Mouse (Mus musculus): ENCODE results near the gene Gpc3.

Gene Gpc3

DNA sequence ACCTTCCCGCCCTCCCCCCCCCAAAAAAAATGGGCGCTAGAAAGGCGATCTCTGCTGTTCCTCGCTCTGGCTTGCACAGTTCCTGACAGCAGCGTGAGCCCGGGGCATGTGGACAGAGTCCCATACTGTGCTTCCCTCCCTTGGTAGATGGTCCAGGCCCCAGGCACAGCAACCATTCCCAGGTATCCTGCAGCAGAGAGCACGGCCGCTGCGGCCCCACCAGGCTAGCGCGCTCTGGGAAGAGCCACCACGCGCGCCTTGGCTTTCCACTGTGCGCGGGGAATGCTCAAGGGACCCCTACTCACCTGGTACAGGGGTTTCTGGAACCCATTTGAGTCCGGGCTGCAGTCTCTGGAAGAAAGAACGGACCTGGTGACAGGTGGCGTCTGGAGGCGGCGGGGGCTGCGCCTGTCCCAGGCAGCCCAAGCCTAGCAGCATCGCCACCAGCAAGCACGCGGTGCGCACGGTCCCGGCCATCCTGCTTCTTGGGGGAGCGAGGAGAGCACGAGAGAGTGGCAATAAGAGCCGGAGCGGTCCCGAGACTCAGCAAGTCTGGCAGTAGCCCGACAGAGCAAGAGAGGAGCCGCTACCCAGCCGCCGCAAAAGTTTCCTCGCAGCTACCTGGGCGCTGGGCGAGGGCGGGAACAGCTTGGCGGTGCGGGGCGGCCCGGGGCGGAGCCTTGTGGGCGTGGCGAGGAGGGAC is at the start of gene Gpc3:
TSS of gene Gpc3 (minus strand) at position 623 of the 703 bp plus-strand sequence.
- DNase-seq (ENCODE audit: low read depth), result no peak

GRCm38 (mm10) chrX:52651975-52652374 is 38.2 kb upstream of the Gpc3 start:
- DNase-seq (ENCODE audit: low read depth), result peak; percentile 4

DNA sequence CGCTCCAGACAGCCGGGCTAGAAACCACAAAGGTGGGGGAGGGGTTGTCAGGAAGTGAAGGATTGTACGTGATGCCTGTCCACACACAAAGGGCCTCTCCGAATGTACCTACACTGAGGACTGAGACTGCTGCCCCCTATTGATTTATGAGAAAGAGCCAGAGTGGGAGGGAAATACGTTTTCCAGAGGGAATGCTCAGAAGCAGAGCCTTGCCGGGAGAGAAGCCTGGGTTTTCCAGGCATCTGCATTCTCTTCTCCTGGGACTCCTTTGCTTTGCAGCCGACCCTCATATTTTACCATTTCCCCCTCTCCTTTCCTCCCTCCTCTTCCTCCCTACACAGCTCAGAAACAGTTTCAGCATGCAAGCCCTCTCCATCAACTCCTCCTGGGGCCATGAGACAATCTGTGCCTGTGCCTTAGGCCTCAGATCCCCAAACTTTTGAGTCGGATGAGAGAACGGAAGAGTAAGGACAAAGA is 37.8 kb upstream of the Gpc3 start:
- DNase-seq (ENCODE audit: low read depth), result no peak

DNA sequence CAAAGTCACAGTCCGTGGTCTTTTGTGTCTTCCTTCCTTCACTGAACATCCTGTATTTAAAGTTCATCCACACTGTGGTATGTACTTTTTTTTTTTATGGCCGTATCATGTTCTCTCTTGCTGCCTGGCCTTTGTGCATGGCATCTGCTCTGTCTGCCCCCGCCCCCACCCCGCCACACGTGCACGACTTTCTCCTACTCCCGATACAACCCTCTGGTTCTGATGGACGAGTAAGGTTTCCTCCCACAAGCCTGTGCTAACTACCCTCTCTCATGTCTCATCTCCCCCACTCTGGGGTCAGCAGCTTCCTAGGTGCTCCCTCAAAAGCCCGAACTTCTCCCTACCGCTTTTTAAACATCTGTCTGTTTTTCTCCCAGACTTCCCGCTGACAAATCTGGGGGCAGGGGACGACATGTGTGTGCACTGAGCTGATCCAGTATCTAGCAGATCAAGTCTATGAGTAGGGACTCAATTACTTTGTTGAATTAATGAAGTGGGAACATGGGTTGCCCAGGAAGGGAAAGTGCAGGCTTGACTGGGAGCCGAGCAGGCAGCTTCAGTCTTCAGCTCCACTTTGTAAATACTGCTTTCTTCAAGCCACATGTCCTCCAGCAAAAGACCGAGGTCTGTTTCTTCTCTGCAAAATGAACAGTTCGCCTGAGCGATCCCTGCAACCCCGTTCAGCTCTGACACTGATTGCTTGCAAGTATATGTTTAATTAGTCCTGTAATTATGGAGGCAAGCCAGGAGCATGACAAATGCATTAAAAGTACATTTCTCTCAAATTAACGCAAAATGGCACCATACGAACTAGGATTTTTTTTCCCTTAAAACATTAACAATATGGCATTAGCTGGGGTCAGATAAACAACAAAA is 35.4 kb upstream of the Gpc3 start:
- DNase-seq (ENCODE audit: low read depth), result no peak

GRCm38 (mm10) chrX:52644393-52644792 is 30.6 kb upstream of the Gpc3 start:
- no peak for DNase-seq (ENCODE audit: low read depth)

- DNase-seq (ENCODE audit: low read depth), result no peak
Measured at GRCm38 (mm10) chrX:52643350-52643749, 29.6 kb upstream of the Gpc3 start.

DNA sequence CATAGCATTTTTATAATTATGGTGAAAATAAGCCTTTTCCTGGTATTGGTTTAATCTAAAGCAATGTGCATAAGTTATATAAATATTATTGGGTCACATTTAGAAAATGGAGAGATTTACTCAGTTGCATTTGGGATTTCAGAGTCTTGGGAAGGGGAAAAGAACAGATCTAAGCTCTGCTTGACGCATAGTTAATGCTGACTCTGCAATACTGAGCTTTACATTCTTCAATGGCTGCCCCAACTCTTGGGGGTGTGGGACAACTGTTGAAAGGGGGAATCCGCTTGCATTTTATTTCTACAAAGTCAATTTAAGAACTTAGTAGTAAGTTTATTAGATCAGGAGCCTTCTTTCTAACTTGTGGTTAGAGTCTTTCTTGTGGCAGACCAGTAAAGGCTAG is 28.4 kb upstream of the Gpc3 start:
- no peak for DNase-seq (ENCODE audit: low read depth)

DNA sequence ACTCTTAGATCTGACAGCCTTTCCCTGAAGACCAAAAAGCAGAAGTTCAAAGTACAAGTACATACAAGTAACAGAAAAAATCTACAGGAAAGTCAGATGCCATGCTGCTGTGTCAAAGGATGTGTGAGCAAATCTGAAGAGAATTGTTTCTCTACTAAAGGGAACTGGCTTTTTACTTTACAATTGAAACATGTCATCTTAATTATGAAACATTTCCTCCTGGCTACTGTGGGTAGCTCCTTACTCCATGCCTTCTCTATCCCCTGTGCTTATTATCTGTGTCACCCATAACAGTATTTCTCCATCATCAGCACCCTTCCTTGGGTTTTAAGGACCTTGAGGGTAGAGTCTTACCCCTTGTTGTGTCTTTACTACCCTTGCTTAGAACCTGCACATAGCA is 23.7 kb upstream of the Gpc3 start:
- no peak for DNase-seq (ENCODE audit: low read depth)

DNA sequence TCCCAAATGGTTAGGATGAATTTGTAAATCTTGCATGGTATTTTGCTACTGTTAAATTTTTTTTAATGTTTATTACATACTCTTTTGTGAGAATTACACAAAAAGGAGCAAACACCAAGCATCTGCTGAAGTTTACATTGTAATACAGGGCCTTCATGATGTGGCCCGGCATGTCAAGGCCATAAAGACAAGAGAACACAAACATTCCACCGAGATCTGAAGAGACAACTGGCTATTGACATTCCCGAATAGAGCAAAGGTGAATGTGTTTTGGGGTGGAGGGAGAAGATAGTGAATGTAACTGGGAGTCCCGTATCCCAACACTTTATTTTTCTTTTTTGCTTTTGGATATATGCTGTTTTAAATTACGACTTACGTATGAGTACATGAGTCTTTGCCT is 20.2 kb upstream of the Gpc3 start:
- DNase-seq (ENCODE audit: low read depth), result no peak

DNA sequence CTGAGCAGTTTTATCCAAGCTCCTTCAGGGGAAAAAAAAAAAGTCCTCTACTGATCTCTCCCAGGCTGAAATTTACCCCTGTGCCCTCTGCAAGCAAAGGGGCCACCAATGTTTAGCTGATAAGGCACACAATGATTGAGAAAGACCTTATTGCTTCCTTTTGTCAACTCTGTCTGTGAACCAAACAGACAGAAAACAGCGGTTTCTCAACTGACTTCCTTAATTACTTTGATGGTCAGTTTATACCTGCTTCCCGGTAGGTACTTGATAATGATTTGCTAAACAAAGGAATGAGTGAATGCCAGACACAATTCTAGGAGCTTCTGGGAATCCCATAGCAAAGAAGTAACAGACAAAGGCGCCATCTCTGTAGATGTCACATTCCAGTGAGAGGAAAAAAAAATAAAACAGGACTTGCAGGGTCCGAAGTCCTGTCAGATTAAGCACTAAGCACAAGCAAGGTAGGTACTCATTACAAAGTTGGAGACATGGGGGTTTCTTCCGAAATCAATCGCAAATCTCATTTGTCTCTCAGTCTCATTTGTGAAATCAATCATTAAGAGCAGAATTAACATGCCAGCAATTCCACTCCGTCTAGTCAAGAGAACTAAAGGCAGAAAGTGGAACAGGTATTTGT is 19.1 kb upstream of the Gpc3 start:
- DNase-seq (ENCODE audit: low read depth), result no peak

DNA sequence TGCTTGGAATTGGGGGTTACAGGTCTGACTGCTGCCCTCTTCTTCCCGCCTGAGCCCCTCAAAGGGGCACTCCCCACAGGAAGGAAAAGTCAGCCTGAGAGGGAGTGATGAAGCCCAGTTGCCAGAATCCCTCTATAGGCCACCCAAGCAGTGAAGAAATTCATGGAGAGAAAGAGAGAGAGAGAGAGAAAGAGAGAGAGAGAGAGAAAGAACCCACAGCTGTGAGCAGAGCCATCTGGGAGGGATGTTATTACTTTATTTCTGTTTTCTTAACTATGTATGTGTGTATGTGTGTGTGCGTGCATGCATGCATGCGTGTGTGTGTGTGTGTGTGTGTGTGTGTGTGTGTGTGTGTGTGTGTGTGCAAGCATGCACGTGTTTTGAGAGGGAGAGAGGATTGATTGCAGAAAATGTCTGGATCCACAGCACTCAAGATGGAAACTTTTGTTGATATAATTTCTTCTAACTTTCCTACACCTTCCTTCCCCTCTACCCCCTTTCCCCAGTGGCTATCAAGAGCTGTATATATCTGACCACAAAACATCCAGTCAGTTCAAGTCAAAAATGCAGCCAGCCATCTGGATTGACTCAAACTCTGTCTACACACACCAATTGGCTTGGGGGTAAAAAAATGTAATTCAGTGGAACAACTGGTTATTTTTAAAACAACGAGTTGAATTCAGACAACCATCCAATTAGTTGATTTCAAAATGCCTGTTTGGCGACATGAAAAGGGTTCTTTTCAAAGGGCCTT is 13.4 kb upstream of the Gpc3 start:
- no peak for DNase-seq (ENCODE audit: low read depth)

DNA sequence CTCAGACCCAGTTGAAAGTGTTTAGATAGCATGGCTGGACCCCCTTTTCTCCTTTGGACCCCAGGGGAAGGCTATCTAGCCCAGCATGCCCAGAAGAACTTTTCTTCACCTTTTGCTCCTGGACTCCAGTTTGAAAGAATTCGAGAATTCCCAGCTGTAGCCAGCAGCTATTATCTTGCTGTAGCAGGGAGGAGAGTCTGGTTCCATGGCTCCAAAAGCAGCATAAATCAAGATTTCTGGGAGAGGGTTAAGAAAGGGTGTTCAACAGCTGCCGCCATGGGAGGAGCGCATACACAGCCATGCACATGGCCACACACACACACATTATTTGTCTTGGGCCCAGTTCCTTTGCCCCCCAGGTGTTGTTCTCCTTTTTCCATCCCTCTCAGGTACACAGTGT is 4.1 kb upstream of the Gpc3 start:
- no peak for DNase-seq (ENCODE audit: low read depth)

DNA sequence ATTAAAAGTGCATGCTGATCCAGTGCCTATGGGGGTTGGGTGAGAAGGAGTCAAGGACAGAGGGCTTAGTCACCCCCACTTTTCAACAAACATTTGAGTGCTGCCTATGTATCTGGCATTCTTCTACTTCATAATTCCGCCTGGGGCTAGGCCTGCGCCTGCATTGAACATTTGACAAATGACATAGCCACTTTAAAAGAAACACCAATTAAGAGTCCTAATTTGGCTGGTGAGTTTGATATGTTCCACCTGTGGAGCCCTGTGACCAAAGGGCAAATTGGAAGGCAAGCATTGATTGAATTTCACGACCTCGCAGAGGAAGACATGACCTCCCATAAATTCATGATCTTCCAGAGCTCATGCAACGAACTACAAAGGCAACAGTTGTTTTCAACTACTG is 2.4 kb upstream of the Gpc3 start:
- no peak for DNase-seq (ENCODE audit: low read depth)

- no peak for DNase-seq (ENCODE audit: low read depth)
Measured at GRCm38 (mm10) chrX:52614031-52614381, 256 bp upstream of the Gpc3 start.

DNA sequence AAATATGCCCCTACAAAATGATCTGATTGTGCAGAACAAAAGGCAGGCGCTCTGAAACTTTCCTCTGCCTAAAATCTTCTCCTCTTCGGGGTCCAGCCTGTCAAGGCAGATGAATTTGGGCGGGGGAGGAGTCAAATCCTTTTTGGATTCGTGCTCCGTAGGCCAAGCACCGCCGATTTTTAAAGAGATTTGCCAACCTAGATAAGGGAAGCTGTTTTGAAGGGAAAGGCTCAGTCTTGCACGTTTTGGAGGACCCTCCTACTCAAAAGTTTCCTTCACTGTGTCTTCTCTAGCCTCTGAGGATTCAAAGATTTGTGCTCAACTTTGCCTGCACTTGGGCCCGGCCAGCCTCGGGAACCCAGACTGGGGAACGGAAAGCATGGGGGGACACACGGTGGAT is 944 bp downstream of the Gpc3 start:
- DNase-seq (ENCODE audit: low read depth), result no peak

GRCm38 (mm10) chrX:52611987-52612670 is 1.6 kb downstream of the Gpc3 start:
- DNase-seq (ENCODE audit: low read depth), result no peak

DNA sequence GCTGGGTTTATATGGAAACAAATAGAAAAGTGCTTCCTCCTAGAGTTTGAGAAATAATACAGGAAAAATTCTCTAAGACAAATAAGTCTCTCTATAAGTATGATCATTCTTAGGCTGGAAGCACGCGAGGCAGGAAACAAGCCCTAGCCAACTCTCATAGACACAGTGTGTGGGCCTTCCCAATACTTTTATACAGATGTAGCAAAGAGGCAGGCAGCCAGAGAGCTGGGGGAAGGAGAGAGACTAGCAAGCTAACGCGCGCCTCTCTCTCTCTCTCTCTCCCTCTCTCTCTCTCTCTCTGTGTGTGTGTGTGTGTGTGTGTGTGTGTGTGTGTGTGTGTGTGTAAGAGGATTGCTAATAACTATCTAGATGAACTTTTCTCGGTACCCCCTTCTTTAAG is 2.2 kb downstream of the Gpc3 start:
- no peak for DNase-seq (ENCODE audit: low read depth)

DNA sequence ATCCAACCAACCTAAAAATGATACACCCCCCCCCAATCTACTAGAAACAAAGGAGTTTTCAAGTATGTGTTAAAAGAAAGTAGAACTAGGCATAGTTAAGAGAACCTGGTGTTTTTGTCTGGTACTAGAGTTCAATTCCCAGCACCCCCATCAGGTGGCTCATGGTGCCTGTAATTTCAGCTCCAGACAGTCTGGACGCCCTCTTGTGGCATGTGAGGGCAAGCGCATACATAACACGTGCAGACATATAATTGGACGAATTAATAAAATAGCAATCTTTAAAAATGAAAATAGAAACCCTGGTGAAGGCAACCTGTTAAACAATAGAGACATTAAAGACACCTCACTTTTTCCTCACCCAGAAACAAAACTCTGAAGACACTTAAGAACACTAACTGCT is 10.6 kb downstream of the Gpc3 start:
- no peak for DNase-seq (ENCODE audit: low read depth)

DNA sequence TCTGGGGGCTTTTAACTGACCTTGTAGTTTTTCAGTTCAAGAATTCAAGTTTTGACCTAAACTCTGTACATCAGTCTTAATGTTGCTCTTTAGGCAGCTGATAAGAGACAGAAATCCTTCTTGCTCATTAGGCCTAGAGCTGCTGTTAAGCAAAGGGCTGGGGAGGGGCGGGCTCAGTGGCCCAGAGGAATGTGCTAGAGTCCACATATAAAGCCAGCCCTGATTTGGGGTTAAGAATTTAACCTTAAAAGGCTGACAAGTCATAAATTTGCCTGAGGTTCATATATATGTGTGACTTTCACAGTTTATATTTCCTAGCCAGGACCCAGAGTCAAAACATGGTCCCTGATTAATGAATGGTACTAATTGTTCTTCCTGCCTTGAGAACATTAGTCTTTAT is 14.5 kb downstream of the Gpc3 start:
- no peak for DNase-seq (ENCODE audit: low read depth)

- DNase-seq (ENCODE audit: low read depth), result peak; percentile 1
Measured at GRCm38 (mm10) chrX:52587671-52588070, 26.1 kb downstream of the Gpc3 start.

GRCm38 (mm10) chrX:52559995-52560394 is 53.8 kb downstream of the Gpc3 start:
- DNase-seq (ENCODE audit: low read depth), result no peak

- no peak for DNase-seq (ENCODE audit: low read depth)
Measured at GRCm38 (mm10) chrX:52558526-52558925, 55.2 kb downstream of the Gpc3 start.
